Mouse (Mus musculus): ENCODE results near the gene Disc1.

Gene Disc1

DNA sequence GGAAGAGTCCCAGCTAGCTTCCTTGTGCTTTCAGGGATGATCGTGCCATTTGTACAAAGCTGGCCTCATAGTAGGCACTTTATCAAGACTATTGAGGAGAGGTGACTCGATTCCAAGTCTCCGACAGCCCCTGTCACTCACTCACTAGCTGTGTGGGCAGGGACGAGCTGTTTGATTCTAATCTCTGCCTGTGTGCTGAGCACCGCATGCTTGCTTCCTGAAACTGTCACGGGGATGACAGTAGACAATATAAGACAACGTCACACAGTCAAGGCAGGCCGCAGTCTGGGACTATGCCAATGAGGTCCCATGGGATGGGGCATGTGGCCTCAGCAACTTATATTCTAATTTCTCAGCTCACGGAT, 13.6 kb downstream of the Disc1 start:
- DNase-seq, result peak; percentile 83 to 86

DNA sequence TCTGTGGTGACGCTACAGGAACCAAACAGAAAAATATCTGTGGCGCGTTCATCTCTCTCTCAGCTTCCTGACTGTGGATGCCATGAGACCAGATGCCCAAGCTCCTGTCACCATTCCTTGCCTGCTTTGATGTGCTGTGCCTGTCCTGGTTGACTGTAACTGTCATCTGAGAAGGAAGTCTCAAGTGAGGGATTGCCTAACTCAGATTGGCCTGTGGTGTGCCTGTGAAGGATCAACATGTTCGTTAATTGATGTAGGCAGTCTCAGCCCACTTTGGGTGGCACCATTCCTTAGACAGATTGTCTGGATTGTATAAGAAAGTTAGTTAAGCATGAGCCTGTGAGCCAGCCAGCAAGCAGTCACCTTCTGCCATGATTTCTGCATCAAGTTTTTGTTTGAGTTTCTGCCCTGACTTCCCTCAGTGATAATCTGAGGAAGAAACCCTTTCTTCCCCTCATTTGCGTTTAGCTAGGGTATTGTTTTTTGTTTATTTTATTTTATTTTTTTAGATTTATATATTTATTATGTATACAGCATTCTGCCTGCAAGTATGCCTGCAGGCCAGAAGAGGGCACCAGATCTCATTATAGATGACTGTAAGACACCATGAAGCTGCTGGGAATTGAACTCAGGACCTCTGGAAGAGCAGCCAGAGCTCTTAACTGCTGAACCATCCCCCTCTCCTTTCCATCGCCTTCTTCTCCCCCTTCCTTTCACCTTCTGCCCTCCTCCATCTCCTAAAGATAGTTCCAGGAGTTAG, 14.3 kb downstream of the Disc1 start:
- peak; percentile 32 to 37 for DNase-seq

DNA sequence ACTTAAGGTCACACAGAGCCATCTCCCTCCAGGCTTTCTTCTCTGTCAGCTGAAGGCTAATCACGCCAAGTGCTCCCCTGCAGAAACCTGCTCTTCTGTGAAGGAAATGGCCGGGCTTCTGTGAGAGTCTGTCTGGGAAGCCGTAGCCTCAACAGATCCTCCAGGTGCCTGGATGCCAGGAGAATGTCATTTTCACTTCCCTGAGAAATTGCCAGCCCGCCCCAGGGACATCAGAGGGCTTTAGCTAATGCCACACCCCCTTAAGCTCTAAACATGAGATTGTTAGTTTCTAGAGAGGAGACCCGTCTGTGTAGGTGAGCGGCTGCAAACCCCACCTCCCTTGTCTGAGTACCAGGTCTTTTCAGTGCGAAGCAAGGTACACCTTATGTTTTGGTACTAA, 15.3 kb downstream of the Disc1 start:
- DNase-seq, result no peak

DNA sequence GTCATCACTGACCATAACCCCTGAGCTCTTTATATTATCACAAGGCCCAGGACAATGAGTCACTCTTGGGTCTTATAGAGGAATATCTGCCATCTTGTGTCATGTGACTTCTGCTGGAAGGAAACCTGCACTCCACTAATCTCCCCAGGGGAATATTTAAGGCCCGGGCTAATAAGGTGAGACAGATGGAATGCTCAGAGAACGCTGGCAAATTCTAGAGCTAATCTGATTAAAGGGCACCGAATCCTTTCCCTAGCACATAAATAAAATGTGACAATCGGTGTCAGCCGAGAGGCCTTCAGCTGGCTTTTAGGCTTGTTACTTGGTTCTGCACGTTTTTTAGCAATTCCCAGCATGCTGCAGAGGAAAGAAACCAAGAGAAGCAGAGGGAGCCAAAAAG, 15.7 kb downstream of the Disc1 start:
- no peak for DNase-seq

DNA sequence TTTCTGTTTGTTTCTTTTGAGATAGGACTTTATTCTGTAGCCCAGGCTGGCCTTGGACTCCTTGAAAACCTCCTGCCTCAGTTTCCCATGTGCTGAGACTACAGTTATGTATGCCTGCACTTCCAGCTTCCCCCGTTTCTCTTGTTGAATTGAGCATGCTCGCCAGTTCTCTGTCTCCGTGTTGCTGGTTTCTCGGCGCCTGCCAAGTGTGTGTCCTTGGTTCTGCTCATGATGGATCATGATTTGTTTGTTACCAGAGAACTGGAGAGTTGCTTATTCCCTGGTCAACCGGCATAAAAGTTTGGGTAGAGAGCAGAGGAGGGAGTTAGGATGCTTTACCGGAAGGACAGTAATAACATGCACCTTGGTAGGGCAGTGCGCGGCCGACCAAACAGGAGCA, 20.1 kb downstream of the Disc1 start:
- DNase-seq, result no peak

DNA sequence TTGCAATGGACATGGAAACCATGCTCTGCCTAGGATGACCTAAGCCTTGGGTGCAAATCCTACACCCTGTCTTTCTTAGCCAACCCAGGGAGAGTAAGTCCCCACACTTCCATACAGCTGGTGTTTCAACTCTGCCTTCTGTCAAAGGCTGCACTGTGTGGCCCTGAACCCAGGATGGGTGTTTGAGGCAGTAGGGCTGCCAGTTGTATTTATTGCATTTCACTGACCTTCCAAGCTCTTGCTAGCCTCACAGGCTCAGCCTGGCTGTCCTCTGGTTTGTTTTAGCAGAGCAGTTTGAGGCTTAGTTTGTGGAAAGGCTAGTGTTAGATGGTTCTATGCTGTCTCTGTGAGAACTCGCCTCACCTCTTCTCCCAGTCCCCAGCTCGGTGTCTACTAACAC, 20.6 kb downstream of the Disc1 start:
- no peak for DNase-seq

DNA sequence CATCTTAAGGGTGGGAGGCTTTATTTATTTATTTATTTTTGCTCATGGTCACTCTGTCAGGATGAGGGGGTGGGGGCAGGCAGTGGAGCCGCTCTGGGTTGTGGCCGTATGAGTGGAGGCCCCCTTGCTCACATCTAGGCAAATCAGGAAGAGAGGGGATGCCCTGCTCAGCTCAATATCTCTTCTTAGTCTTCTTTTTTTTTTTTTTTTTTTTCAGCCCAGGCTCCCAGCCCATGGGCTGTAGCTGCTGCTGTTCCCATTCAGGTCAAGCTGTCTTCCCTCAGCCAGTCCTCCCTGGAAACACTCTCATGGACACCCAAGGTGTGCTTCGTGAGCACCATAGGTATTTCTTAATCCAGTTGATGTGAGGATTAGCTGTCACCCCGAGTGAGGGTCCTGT, 21.4 kb downstream of the Disc1 start:
- no peak for DNase-seq

DNA sequence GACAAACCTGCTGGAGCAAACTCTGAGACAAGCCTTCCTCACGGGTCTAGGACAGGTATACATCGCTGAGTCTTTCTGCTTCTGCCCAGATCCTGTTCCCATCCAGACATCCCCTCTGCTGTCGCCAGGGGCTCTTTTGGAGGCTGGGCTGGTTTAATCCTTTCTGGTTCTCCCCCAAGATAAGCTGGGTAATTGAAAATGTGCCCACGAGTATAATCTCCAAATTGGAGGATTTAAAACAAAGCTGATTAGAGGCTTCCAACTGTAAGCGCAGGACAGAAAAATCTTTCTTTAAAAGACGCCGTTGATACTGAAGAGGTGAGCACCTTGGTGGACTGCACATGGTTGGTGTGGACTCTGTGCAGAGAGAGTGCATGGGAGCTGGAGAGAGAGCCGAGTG, 23.3 kb downstream of the Disc1 start:
- DNase-seq, result no peak

DNA sequence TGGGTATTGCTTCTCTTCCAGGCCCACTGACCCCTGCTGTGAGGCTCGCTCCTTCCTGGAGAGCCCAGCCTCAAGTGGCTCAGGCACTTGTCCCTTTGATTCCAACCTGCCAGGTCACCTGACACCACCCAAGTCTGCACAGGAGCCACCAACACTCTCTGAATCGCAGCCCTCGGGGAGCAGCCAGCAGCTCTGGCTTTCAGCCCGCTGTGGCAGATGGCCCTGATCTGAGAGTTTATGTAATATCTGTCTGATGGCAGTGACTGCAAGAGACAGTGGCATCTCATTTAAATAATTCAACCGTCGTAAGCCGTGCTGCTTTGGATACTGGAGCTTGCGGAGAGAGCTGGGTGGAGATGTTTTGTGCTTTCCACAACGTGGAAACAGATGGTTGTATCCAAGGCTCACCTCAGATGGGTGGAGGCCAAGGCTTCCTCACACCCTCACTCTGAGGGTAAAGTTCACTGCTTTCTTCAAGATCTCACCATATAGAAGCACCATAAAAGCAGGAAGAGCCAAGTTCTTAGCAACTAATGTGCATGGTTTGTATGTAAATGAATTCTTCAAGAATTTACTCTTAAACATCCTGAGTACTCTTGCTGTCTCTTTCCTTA, 24.9 kb downstream of the Disc1 start:
- DNase-seq, result no peak

DNA sequence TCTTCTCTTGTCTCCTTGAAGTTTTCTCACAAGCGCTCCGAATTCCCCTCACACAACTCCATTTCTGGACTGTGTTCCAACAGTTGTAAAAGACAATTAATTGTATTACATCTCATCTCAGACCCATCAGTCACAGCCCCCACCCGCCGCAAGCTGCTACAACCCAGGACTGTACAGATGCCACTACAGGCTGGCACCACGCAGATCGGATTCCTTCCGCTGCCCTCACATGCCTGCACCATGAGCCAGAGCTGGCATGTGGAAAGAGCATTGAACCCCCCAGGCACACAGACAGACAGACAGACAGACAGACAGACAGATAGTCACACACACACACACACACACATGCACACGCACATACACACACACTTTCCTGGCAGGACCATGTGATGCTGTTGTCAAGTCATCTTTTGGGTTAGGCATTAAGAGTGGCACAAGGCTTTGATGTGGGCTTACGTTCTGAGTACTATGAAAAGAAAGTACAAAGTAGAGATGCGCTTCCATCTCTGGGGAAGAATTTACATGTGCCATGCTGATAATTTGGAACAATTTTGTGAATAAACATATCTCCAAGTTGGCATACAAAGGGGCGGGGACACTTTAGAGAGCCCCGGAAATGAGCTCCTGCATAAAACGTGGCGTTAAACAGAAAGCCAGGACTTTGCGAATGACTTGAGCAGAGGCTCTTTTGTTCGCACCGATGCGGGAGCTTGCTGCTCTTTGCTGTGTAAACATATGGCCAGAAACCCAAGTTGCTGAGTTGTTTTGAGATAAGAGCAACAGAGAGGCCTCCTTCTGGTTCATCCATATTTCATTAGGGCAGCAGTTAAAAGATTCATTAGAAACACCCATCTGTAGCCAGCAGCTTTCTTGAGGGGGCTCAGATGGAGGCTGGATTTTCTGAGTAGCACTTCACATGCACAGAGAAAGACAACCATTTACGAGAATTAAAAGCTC, 26.7 kb downstream of the Disc1 start:
- DNase-seq, result no peak

DNA sequence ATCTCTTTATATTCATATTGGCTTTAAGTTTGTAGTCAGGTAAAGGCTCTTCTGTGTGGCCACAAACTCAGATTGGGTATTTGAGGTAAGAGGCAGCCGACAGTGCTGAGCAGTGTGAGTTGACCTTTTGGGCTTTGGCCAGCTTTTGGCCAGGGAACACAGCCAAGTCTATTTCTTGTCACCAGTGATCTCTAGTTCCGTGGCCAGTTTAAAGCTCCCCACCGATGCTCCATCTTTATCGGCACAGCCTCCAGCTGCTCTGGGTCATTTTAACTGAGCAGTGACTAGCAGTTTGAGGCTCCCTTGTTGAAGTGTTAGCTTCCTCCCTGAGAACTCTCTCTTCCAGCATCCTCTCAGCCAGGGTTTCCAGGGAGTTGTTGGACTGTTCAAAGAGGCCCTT, 29.8 kb downstream of the Disc1 start:
- peak in 1 of 2 experiments; percentile 11 for DNase-seq

DNA sequence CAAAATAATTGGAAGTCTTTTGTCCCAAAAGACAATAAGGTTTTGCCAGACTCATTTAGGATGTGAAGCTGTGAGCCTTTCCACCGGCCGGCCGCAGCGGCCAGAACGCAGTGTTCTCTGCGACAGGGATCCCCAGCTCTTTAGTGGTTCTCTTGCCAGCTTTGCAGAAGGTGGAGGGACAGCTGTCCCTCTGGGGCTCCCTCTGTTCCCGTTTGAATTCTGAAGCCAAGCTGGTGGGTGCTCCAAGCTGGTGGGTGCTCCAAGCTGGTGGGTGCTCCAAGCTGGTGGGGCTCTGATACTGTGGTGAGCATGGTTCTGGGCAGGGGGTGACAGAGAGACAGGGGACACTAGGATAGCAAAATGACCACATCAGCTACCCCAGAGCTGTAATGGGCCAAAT, 30.5 kb downstream of the Disc1 start:
- DNase-seq, result no peak

DNA sequence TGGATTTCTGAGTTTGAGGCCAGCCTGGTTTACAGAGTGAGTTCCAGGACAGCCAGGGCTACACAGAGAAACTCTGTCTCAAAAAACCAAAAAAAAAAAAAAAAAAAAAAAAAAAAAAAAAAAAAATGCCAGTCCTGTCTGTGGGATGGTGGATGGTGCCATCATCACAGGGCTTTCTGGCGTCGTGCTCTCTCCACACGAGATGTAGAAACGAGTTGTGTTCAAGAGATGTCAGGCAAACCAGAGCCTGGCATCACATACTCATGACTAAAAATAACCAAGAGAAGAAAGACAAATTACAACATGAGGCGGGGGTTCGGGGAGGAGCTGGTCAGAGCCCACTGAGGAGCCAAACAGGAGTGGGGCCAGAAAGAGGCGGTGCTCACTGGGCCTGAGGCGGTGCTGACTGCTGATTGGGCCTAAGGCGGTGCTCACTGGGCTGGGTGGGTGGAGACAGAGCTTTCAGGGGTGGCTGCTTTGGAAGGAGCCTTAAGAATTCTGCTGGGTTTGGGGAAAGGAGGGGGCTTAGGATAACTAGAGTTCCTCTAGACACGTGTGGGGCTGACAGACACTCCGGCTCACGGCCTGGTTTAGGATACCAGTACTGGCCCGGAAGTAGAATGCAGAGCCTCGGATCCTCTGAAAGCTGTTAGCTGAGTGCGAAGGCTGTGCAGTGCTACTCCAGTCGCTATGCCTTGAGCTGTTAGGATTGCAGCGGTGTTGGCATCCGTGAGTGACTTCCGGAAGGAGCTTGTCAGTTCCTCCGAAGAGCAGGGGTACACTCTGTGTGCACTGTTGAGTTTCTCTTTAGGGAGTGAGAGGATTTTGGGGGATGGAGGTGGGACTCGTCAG, 37.1 kb downstream of the Disc1 start:
- DNase-seq, result no peak

DNA sequence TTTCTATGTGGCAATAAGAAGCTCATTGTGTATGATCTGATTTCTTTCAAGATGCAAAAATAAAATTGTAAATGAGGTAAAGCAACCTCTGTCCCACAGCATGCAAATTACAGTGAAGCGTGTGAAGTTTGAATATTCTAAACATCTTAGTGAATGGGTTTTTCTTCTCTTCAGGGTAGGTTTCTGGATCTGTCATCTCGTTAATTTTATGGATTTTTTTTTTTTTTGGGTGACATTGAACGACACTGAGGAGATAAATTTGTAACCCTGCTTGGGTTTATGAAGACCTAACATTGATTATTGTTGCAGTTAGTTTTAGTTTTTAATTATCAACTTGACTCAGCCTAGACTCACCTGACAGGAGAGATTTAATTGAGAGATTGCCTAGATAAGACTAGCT, 43.1 kb downstream of the Disc1 start:
- DNase-seq, result no peak

DNA sequence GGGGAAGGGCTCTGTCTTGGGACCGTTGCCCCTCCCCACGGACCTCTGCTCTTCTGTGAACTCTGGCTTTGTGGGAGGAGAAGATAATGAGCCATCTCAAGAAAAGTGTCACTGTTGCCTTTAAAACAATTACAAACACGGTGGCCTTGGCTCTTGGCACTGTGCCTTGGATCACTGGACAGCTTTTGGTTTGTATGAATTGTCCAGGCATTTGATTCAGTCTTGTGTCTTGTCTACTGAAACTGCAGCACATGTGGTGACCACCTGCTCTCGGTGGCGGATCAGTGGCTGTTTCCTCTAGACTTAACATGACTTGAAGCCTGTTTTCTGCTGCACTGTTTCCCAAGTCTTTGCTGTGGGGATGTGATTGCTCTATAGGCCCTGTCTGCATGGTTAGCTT, 44.1 kb downstream of the Disc1 start:
- no peak for DNase-seq

DNA sequence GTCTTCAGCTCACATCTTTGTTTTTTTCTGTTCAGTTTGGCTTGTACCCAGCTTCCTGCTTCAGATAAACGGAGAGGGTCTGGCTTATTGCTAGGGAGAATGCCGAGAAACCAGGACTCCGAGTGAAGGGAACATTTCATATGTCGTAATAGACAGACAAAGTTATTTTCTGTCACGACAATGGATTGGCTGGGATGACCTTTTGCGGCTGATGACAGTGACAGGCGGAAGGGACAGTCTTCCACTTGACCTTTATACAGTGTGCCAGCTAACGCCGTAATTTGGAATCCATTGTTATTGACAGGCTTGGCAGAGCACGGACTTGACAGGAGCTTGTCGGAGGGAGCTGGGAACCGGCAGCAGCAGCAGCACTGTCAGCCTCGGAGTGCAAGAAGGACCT, 48.3 kb downstream of the Disc1 start:
- no peak for DNase-seq

DNA sequence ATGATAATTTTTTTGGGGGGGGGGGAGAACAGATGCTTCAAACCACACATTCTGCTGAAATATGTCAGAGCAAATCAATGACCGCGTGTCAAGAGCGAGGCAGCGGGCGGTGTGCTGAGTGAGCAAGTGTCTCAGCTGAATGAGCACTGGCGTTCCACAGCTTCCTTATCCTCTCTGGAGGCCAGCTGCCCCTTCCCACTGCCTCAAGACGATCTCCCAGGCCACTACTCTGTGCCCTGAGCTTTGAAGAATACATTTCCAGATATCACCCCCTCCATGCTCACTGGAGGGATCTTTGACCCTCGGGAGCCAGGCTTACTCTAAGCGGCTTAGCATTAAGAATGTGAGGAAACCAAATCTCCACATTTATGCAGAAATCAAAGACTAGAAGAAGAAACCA, 59.2 kb downstream of the Disc1 start:
- DNase-seq, result no peak

DNA sequence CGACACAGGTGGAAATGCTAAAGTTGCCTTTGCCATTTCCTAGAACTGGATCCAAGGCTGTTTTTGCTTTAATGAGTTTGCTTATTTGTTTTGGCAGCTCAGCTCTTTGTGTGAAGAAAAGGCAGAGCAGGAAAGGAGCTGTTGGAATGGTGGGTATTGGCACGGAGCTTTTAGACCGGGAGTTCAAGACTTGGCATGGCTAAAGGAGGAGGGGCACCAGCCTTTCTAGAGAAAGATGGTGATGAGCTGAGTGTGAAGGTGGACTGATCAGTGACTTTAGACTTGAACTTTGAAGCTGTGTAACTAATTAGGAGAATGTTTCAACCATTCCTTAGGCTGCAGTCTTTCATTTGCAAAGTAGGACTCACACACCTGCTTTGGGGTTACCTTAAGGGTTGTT, 59.8 kb downstream of the Disc1 start:
- no peak for DNase-seq

DNA sequence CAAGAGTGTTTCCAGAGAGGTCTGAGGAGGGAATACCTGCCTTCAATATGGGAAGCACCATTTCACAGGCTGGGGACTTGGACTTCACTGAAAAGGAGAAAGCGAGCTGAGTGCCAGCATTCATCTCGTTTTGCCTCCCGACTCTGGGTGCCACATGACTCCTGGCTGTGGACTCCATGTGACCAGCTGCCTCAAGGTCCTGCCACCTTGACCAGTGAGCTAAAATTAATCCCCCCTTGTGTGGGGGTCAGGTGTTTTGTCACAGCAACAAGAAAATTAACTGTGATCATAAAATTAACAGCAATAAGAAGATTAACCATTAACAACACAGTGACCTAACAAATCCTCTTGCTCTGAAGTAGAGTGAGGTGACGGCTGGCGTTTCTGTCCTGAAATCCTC, 61.3 kb downstream of the Disc1 start:
- DNase-seq, result no peak

DNA sequence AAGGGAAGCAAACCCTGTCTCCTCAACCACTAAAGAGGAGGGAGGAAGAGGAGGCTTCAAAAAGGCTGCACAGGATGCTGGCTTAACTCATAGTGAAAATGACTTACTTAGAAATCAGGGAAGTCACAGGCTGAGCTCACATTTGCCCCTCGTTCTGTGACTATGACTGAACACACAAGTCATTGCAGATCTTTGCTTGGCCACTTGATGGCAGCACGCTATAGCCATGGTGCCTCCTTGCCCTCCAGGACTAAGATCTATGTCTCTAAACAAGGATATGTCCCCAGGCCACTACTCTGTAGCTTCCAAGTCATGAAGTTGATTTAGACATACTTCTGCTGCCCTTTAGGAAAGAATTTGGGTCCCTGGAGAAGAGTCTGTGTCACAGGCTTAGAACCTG, 62.6 kb downstream of the Disc1 start:
- DNase-seq, result peak; percentile 53 to 56

DNA sequence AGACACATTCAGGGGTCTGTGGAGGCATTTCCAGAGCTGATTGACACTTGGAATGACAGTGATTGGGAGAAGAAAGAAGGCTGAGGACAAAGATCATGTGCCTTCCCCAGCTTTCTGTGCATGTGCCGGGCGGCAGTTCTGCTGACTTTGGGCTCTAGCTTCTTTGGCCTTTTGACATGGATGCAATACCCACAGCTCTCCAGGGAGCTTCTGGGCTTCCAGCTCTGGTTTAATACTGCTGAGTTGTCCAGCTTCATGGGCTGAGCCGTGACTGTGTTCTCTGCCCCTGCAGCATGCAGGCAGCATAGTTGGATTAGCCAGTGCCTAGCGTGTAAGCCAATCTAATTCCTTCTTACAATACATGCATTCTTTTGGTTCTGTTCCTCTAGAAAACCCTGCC, 72.5 kb downstream of the Disc1 start:
- no peak for DNase-seq

DNA sequence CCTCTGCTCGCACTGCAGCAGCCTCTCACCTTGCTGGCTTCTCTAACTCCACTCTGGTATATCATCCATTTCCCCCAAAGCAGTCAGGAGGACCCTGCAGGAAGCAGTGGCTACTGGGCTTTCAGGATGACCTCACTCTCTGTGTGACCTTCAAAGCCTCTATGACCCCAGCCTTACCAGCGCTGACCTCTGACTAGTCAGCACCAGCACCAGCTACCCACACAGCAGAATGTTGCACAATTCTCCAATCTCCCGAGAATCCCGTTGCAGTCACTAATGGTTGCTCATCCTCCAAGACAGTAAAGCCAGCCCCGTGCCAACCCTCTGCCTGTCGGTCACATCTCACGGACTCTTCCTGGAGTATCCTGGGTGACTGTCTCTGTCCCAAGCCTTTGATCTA, 73.6 kb downstream of the Disc1 start:
- DNase-seq, result no peak

DNA sequence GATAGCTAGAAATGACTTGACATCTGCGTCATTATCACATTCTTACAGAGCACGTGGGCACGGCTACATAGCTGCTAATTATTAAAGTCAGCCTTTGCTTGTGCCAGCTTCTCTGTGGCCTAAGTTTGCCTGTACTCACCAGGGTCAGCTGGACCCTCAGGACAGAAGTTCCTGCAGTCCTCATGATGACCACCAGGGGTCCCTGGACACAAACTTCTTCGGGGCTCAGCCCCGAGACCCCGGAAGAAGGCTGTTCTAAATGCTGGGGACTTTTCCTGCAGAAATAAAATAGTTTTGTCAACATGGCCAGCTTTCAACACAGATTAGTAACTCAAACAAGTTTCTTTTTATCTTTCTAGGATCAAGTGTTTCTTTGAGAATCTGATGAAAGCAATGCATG, 74.3 kb downstream of the Disc1 start:
- peak; percentile 52 to 55 for DNase-seq

Data from B cell, adult 2 months (primary cell).